Mouse (Mus musculus): Measurements from ENCODE around the gene Macf1. TPM values are rescaled to one million over a fixed set of nuclear protein-coding genes. Genes with fewer than 3 reads are reported as not detected.

Gene Macf1
- polyA plus RNA-seq, 1 experiment from 2014 or later = 35.3 TPM

DNA sequence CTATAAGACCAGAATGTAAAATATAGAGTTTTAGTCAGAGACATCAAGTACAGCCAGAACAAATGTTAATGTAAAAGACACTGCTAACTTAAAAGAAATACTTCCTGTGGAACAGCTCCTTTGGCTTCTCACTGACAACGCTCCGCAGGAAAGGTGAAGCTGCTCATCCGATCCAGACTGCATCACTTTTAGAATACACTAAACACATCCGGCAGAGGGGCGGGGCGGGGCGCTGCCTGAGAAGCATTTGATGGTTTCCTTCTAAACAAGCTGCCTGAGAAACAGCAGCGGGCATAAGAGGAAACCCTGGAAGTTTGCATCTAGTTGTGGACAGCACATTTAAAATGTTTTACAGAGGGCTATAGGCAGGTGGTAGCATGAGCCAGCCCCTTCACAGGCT is 328.2 kb downstream of the Macf1 start:
- 91% methylated on average over 8 of the region's 8 CpGs for WGBS
- Histone ChIP-seq H3K4me2 (ENCODE audit: low read depth, low read length) (no peak overlapping the region), H3K9ac (ENCODE audit: low read length) (no peak overlapping the region), H3K27me3 (ENCODE audit: control insufficient read depth, insufficient read depth, low read length) (no peaks in the 10 kb centered on the region), H3K27ac (ENCODE audit: low read length) (no peak overlapping the region), H3K9me3 (replicated peaks; ENCODE audit: control insufficient read depth, low read length) (no peaks in the 10 kb centered on the region), H3K4me1 (ENCODE audit: control insufficient read depth, insufficient read depth, low read length) (no peaks in the 10 kb centered on the region), H3K36me3 (ENCODE audit: control insufficient read depth, insufficient read depth, low read length) (peaks cover 44% of the 10 kb centered on the region), H3K4me3 (replicated peaks; ENCODE audit: low read length) (no peak overlapping the region)
- no peak for ATAC-seq (ENCODE audit: insufficient read depth, low FRiP score)

DNA sequence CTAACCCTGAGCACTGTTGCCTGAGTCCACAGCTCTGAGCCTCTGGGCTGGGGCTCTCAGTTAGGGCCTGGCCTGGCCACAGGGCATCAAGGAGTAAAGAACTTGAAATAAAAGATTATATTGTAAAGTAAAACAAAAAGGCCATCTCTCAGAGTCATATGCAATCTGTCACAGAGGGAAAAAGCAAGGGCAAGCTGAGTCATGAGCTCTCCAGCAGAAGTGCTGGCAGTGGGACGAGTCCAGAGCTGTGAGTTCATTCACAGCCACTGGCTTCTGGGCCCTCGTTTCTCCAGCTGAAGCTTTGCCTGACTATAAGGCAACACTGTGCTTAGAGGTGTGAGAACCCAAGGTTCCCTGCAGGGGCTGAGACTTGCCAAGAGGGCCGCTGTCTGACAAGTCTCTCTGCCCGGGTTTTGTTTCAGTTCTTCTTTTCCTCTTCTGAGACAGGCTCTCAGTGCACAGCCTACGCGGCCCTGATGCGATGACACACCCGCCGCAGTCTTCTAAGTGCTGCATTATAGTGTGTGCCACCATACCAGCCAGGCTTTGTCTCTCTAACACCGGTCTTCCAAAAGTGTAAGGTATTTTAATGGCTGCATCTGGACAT is 330.8 kb downstream of the Macf1 start:
- H3K4me1 ChIP-seq (ENCODE audit: control insufficient read depth, insufficient read depth, low read length) = no peaks in the 10 kb centered on the region
- H3K9me3 ChIP-seq (replicated peaks; ENCODE audit: control insufficient read depth, low read length) = no peaks in the 10 kb centered on the region
- no peak overlapping the region for H3K4me3 ChIP-seq (replicated peaks; ENCODE audit: low read length)
- WGBS = 85% methylated on average over 9 of the region's 10 CpGs
- peaks cover 57% of the 10 kb centered on the region for H3K36me3 ChIP-seq (ENCODE audit: control insufficient read depth, insufficient read depth, low read length)
- H3K27me3 ChIP-seq (ENCODE audit: control insufficient read depth, insufficient read depth, low read length) = no peaks in the 10 kb centered on the region
- no peak overlapping the region for H3K4me2 ChIP-seq (ENCODE audit: low read depth, low read length)
- H3K27ac ChIP-seq (ENCODE audit: low read length) = no peak overlapping the region
- ATAC-seq (ENCODE audit: insufficient read depth, low FRiP score) = no peak
- no peak overlapping the region for H3K9ac ChIP-seq (ENCODE audit: low read length)

DNA sequence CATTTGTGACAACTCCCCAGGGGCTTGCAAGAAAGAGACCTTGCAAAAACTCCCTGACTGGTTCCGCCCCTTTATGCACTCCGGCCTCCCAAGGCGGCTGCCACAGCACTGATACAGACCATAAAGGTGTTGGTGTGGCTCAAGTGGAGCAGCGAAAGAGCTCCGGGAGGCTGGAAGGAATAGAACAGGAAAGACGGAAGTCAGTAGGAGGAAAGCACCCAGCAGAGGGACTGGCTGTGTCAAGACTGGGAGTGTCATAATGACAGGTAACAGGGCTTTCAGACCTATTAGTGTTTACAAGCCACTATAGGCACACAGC is 340.7 kb downstream of the Macf1 start:
- Histone ChIP-seq H3K27me3 (ENCODE audit: control insufficient read depth, insufficient read depth, low read length) (peaks cover 26% of the 10 kb centered on the region), H3K9ac (ENCODE audit: low read length) (0 out of 2 replicates have a peak overlapping the region, but pooled peaks have one; percentile 63), H3K27ac (ENCODE audit: low read length) (no peak overlapping the region), H3K4me2 (ENCODE audit: low read depth, low read length) (peak overlapping the region; percentile 94), H3K4me1 (ENCODE audit: control insufficient read depth, insufficient read depth, low read length) (peaks cover 8% of the 10 kb centered on the region), H3K4me3 (replicated peaks; ENCODE audit: low read length) (peak overlapping the region; percentile 62), H3K36me3 (ENCODE audit: control insufficient read depth, insufficient read depth, low read length) (0 out of 2 replicates have a peak, but pooled peaks cover under 1% of the 10 kb centered on the region), H3K9me3 (replicated peaks; ENCODE audit: control insufficient read depth, low read length) (no peaks in the 10 kb centered on the region)
- ATAC-seq (ENCODE audit: insufficient read depth, low FRiP score) = peak; percentile 38
- WGBS = 3% methylated on average over 6 of the region's 6 CpGs

- peaks cover 8% of the 10 kb centered on the region for H3K4me1 ChIP-seq (ENCODE audit: control insufficient read depth, insufficient read depth, low read length)
- H3K36me3 ChIP-seq (ENCODE audit: control insufficient read depth, insufficient read depth, low read length) = no peaks in the 10 kb centered on the region
- H3K4me3 ChIP-seq (replicated peaks; ENCODE audit: low read length) = peak within 1 kb of the TSS; percentile 62
- ATAC-seq (ENCODE audit: insufficient read depth, low FRiP score) = peak; percentile 82
- H3K27ac ChIP-seq (ENCODE audit: low read length) = no peak within 1 kb of the TSS
- no peaks in the 10 kb centered on the region for H3K9me3 ChIP-seq (replicated peaks; ENCODE audit: control insufficient read depth, low read length)
- H3K9ac ChIP-seq (ENCODE audit: low read length) = peak within 1 kb of the TSS; percentile 63
- H3K27me3 ChIP-seq (ENCODE audit: control insufficient read depth, insufficient read depth, low read length) = peaks cover 26% of the 10 kb centered on the region
- H3K4me2 ChIP-seq (ENCODE audit: low read depth, low read length) = peak within 1 kb of the TSS; percentile 94
- WGBS = under 1% methylated on average over 65 of the region's 65 CpGs
These were observed 341.3 kb downstream of the Macf1 start, which contains the start of gene Bmp8a for GRCm38 (mm10) chr4:123342642-123343470. Gene Bmp8a, minus strand, starts transcription at chr4:123343252.

- WGBS = 3% methylated on average over 43 of the region's 43 CpGs
- peak overlapping the region; percentile 63 for H3K9ac ChIP-seq (ENCODE audit: low read length)
- peak overlapping the region; percentile 94 for H3K4me2 ChIP-seq (ENCODE audit: low read depth, low read length)
- no peaks in the 10 kb centered on the region for H3K9me3 ChIP-seq (replicated peaks; ENCODE audit: control insufficient read depth, low read length)
- peak overlapping the region; percentile 62 for H3K4me3 ChIP-seq (replicated peaks; ENCODE audit: low read length)
- no peak for ATAC-seq (ENCODE audit: insufficient read depth, low FRiP score)
- H3K27ac ChIP-seq (ENCODE audit: low read length) = no peak overlapping the region
- H3K27me3 ChIP-seq (ENCODE audit: control insufficient read depth, insufficient read depth, low read length) = peaks cover 26% of the 10 kb centered on the region
- H3K36me3 ChIP-seq (ENCODE audit: control insufficient read depth, insufficient read depth, low read length) = no peaks in the 10 kb centered on the region
- H3K4me1 ChIP-seq (ENCODE audit: control insufficient read depth, insufficient read depth, low read length) = peaks cover 8% of the 10 kb centered on the region
These were observed 342.0 kb downstream of the Macf1 start for GRCm38 (mm10) chr4:123342091-123342641.

- Histone ChIP-seq H3K36me3 (ENCODE audit: control insufficient read depth, insufficient read depth, low read length) (no peaks in the 10 kb centered on the region), H3K27ac (ENCODE audit: low read length) (no peak overlapping the region), H3K4me1 (ENCODE audit: control insufficient read depth, insufficient read depth, low read length) (peaks cover 8% of the 10 kb centered on the region), H3K9ac (ENCODE audit: low read length) (no peak overlapping the region), H3K27me3 (ENCODE audit: control insufficient read depth, insufficient read depth, low read length) (peaks cover 26% of the 10 kb centered on the region), H3K9me3 (replicated peaks; ENCODE audit: control insufficient read depth, low read length) (no peaks in the 10 kb centered on the region), H3K4me3 (replicated peaks; ENCODE audit: low read length) (no peak overlapping the region), H3K4me2 (ENCODE audit: low read depth, low read length) (no peak overlapping the region)
- WGBS = 71% methylated on average over 5 of the region's 5 CpGs
- ATAC-seq (ENCODE audit: insufficient read depth, low FRiP score) = no peak
These were observed 343.9 kb downstream of the Macf1 start for GRCm38 (mm10) chr4:123340232-123340631.

DNA sequence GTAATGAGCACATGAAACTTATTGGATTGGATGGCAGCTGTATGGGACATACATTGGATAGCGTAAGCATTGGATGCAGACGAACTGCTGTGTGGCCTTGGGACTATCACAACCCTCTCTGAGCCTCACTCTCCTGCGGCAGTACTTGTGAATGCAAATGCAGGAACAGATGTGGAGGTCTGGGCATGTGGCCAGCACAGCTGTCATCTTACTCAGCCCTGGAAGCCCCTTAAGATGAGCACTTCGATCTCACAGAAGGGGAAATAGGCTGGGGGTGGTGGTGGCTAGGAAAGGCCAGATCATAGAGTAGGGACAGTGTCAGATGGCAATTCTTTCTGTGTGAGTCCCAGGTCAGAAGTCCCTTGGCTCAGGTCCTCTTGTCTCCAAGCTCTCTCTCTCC is 346.5 kb downstream of the Macf1 start:
- Histone ChIP-seq H3K27me3 (ENCODE audit: control insufficient read depth, insufficient read depth, low read length) (peaks cover 25% of the 10 kb centered on the region), H3K27ac (ENCODE audit: low read length) (no peak overlapping the region), H3K9me3 (replicated peaks; ENCODE audit: control insufficient read depth, low read length) (0 out of 2 replicates have a peak, but pooled peaks cover 2% of the 10 kb centered on the region), H3K4me3 (replicated peaks; ENCODE audit: low read length) (no peak overlapping the region), H3K9ac (ENCODE audit: low read length) (no peak overlapping the region), H3K4me2 (ENCODE audit: low read depth, low read length) (no peak overlapping the region), H3K4me1 (ENCODE audit: control insufficient read depth, insufficient read depth, low read length) (peaks cover 6% of the 10 kb centered on the region), H3K36me3 (ENCODE audit: control insufficient read depth, insufficient read depth, low read length) (no peaks in the 10 kb centered on the region)
- no peak for ATAC-seq (ENCODE audit: insufficient read depth, low FRiP score)
- 62% methylated on average over 4 of the region's 4 CpGs for WGBS

GRCm38 (mm10) chr4:123335796-123336585 is 348.2 kb downstream of the Macf1 start:
- 67% methylated on average over 14 of the region's 14 CpGs for WGBS
- H3K27ac ChIP-seq (ENCODE audit: low read length) = no peak overlapping the region
- peaks cover 8% of the 10 kb centered on the region; the same call in 1 of the 2 replicates for H3K27me3 ChIP-seq (ENCODE audit: control insufficient read depth, insufficient read depth, low read length)
- ATAC-seq (ENCODE audit: insufficient read depth, low FRiP score) = no peak
- no peak overlapping the region for H3K9ac ChIP-seq (ENCODE audit: low read length)
- no peaks in the 10 kb centered on the region for H3K4me1 ChIP-seq (ENCODE audit: control insufficient read depth, insufficient read depth, low read length)
- H3K36me3 ChIP-seq (ENCODE audit: control insufficient read depth, insufficient read depth, low read length) = no peaks in the 10 kb centered on the region
- no peak overlapping the region for H3K4me2 ChIP-seq (ENCODE audit: low read depth, low read length)
- H3K4me3 ChIP-seq (replicated peaks; ENCODE audit: low read length) = no peak overlapping the region
- H3K9me3 ChIP-seq (replicated peaks; ENCODE audit: control insufficient read depth, low read length) = 0 out of 2 replicates have a peak, but pooled peaks cover 3% of the 10 kb centered on the region
